In genomic region chr3:40531286-40532141, GRCm38 (mm10) we compare ENCODE assay signal across 7 mouse cellular contexts. TPM values are rescaled to one million over a fixed set of nuclear protein-coding genes. Genes with fewer than 3 reads are reported as not detected.
DNase-seq lines count a peak whose midpoint lies in the region; ATAC-seq and TF ChIP-seq lines count a peak whose summit lies in the region.

Gene Intu (plus strand): TSS chr3:40531286.

- H3K36me3 ChIP-seq in hindbrain, embryonic 12.5 days, result no peaks in the 10 kb centered on the region

- H3K27ac ChIP-seq in bone marrow macrophage, adult 2 months (ENCODE audit: insufficient read depth, low read depth, low read length), result no peak within 1 kb of the TSS
- H3K27ac ChIP-seq in hindbrain, embryonic 12.5 days, result no peak within 1 kb of the TSS

- H3K4me1 ChIP-seq in bone marrow macrophage, adult 2 months (ENCODE audit: control insufficient read depth, insufficient read depth, low read length), result peaks cover 16% of the 10 kb centered on the region
- peaks cover 41% of the 10 kb centered on the region for H3K4me1 ChIP-seq in hindbrain, embryonic 12.5 days

- TF ChIP-seq CTCF in bone marrow macrophage, adult 2 months (IDR thresholded peaks at IDR 0.05; ENCODE audit: low read depth, low read length), result peak; percentile 36

- no peak for TF ChIP-seq POLR2A in bone marrow macrophage, adult 2 months (IDR thresholded peaks at IDR 0.05; ENCODE audit: borderline replicate concordance, low read depth, low read length)

- peak within 1 kb of the TSS; percentile 100 for H3K4me2 ChIP-seq in hindbrain, embryonic 12.5 days (replicated peaks)

- peak; percentile 37 for DNase-seq in R1 (ENCODE audit: low read depth, low spot score)
- DNase-seq in gastrocnemius, adult 18-20 months (ENCODE audit: low spot score), result peak; percentile 40
- peak; percentile 39 to 50 for DNase-seq in left cerebral cortex, postnatal 25 days (ENCODE audit: low spot score in 2 of 2)
- peak; percentile 46 to 51 for DNase-seq in right cerebral cortex, adult 2 months (ENCODE audit: low spot score in 2 of 2)

- peak; percentile 75 for ATAC-seq in hindbrain, embryonic 12.5 days (ENCODE audit: low FRiP score)
- peak; percentile 86 for ATAC-seq in megakaryocyte, adult 5-6 weeks (ENCODE audit: poor library complexity, severe bottlenecking)

- peak within 1 kb of the TSS; percentile 67 for H3K4me3 ChIP-seq in bone marrow macrophage, adult 2 months (ENCODE audit: insufficient read depth, low read length)
- H3K4me3 ChIP-seq in hindbrain, embryonic 12.5 days, result peak within 1 kb of the TSS; percentile 63

- H3K9me3 ChIP-seq in hindbrain, embryonic 12.5 days (replicated peaks), result no peaks in the 10 kb centered on the region

- intact Hi-C loops in left cerebral cortex, postnatal 25 days (cut with DNase I), result no loop called here

- under 1% methylated on average over 53 of the region's 54 CpGs for WGBS in hindbrain, embryonic 12.5 days

- H3K9ac ChIP-seq in hindbrain, embryonic 12.5 days, result peak within 1 kb of the TSS; percentile 70

- peaks cover 45% of the 10 kb centered on the region for H3K27me3 ChIP-seq in hindbrain, embryonic 12.5 days

RNA-seq across cellular contexts. Expression of gene Intu, which starts in this region (rescaled TPM):
- 2.7 and 2.8 TPM in 2 replicates for polyA plus RNA-seq in bone marrow macrophage, adult 2 months (2012; ENCODE audit: insufficient read depth, insufficient read length, missing spikeins)
- 1 to 10 TPM; 2.1 to 2.3 TPM for total RNA-seq in gastrocnemius, adult 18-20 months (2021)
- 6.6 and 6.8 TPM in 2 replicates for polyA plus RNA-seq in hindbrain, embryonic 12.5 days (2016; fragmentation: Nextera tagmentation; extraction: Ambion mirVana)
- 1 to 10 TPM; 6.6 to 6.7 TPM for total RNA-seq in left cerebral cortex, postnatal 25 days (2021)
- 0.56 and 1.4 TPM in 2 replicates for total RNA-seq in megakaryocyte, adult 5-6 weeks (2015)
- total RNA-seq in megakaryocyte, adult 5-6 weeks (2017), result 0.61 and 0.73 TPM in 2 replicates
